Mouse (Mus musculus): ENCODE results near the gene Stab1.

The Stab1 gene

GRCm38 (mm10) chr14:31161638-31162037 lies 6.8 kb downstream of the Stab1 start:
- DNase-seq = no peak

- DNase-seq = no peak
Observed at GRCm38 (mm10) chr14:31161191-31161590, 7.2 kb downstream of the Stab1 start.

DNA sequence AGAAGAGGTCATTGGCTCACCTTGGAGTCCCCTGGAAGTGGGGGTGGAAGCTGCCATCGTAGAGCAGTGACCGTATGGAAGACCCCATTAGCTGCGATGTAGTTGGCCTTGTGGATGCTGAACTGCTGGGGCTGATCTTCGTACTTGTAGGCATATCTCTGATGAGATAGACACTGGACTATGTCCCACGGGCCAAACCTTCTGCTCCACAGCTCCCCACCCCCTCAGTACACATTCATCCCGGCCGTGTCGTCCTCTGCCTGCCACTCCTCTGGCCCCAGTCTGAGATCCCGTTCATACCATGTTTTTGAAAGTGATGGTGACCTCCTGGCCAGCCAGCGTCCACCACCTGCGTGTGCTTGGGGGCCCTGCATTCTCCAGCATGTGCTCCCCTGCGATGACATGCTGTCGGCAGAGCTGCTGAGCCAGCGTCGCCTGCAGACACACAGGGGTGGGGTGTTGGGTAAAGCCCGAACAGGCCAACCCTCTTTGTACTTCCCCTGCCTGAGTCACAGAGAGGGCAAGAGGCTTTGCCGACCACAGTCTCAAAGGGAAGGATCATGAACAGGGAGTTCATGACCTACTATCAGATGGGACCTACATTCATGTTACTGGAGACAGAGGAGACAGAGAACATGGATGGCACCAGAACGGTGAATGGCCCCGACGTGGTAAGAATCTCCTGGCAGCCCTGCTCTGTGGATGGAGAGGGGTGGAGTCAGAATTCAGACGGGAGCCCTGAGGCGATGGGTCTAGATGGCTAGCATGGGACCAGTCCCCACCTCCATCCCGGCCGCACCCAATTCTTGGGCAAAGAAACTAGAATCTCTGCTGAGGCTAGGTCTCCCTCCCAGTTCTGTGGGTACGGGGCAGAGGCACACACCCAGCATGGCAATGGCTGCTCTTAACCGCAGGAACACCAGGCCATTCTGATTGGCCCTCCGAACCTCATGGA lies 8.0 kb downstream of the Stab1 start:
- no peak for DNase-seq

GRCm38 (mm10) chr14:31145694-31146093 lies 22.7 kb downstream of the Stab1 start:
- DNase-seq = no peak

DNA sequence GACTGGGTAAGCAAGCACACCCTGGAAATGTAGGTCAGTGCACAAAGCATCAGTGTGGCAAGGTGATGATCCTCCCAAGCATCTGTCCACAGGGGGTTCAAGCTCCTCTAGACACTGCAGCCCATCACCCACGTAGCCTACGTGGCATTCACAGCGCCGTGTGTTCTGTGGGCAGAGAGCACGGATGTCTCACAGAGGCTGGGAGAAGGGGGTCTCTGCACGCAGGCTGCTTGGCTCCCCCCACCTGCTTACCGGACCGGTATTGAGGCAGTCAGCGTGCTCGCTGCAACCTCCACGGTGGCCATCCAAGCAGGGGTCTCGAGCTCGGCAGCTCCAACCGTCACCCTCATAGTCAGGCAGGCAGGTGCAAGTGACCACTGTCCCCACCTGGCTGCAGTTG lies 27.4 kb downstream of the Stab1 start:
- no peak for DNase-seq

- DNase-seq = no peak
Observed at GRCm38 (mm10) chr14:31140141-31140540, 28.3 kb downstream of the Stab1 start.

- DNase-seq = no peak
Observed at GRCm38 (mm10) chr14:31139666-31140065, 28.8 kb downstream of the Stab1 start.

DNA sequence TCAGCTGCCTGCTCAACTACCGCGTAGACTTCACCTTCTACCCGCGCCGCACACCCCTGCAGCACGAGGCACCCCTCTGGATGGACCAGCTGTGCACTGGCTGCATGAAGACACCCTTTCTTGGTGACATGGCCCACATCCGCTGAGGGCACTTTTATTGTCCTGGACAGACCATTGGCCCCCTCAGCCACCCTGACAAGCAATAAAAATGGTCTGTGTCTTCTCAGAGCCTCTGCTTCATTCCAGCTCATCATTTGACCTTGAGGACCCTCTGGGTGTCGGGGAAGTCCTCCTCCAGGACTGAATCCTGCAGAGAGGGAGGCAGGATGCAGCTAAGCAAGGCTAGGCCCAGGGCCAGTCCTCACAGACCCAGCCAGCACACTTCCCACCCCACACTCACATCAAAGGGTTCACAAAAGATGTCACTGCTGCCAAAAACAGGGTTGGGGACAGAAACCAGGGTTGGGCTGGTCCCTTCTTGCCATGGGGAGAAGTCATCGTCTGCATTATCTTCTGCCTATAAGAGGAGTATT lies 29.5 kb downstream of the Stab1 start:
- no peak for DNase-seq

GRCm38 (mm10) chr14:31138219-31138896 lies 30.1 kb downstream of the Stab1 start:
- DNase-seq = no peak

- DNase-seq = peak; percentile 75
Observed at GRCm38 (mm10) chr14:31137791-31138190, 30.6 kb downstream of the Stab1 start.

GRCm38 (mm10) chr14:31137281-31137595 lies 31.2 kb downstream of the Stab1 start:
- no peak for DNase-seq

DNA sequence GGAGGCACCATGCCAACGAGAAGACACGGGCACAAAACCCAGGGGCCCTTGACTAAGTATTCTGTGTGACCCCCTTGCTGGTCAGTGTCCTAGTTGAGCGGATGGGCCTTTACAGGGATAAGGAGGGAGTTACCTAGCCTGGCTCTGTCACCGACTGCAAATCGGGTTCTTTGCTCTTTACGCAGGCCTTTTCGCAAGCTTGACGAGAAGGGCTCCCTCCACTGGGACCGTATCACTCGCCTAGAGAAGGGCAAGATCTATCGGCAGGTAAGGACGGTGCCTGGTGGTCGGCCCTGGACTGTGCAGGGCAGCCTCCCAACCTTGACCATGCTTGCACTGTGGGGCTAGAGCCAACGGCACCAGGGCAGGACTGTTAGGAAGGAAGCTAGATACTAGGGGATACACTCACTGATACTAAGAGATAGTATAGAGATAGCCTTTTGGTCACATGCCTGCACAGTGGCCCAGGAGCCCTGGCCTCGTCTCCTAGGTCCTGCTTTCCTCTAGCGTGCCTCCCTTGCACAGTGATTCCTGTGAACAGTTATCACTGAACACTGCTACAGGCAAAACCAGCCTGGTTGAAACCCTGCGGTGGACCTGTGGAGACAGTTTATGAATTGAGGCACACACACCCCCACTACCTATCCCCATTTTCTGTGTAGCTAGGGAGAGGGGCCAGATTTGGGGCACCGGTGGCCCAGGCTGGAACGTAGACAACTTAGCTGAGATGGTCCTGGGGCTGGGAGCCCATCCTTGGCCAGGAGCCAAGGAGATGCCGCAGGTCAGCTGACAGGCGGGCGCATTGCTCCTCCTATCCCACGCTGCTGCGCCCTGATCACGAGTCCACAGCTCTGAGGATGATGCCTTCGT lies 31.8 kb downstream of the Stab1 start:
- no peak for DNase-seq

DNA sequence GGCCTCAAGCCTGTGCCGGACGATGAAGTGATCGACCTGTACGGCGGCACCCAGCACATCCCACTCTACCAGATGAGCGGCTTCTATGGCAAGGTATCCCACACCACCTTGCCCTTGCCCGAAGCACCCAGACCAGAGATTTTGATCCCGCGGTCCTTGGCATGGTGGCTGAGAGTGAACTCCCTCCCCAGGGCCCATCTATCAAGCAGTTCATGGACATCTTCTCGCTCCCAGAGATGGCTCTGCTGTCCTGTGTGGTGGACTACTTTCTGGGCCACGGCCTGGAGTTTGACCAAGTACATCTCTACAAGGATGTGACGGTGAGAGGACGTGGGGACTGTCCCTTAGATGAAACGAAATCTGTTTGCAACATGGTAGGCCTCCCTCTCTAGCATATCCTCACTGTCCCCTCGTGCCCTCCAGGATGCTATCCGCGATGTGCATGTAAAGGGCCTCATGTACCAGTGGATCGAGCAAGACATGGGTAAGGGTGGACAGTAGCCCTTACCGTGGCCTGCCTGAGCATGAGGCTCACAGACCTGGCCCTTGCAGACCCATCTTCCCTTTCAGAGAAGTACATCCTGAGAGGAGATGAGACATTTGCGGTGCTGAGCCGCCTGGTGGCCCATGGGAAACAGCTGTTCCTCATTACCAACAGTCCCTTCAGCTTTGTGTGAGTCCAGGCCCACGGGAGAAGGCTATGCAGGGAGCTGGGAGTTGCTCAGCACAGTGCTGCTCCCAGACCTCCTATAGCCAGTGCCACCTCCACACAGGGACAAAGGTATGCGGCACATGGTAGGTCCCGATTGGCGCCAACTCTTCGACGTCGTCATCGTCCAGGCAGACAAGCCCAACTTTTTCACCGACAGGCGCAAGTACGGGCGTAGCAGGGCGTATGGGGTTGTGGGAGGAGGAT lies 32.7 kb downstream of the Stab1 start:
- no peak for DNase-seq

GRCm38 (mm10) chr14:31134015-31135000 lies 34.1 kb downstream of the Stab1 start:
- DNase-seq = peak; percentile 61

DNA sequence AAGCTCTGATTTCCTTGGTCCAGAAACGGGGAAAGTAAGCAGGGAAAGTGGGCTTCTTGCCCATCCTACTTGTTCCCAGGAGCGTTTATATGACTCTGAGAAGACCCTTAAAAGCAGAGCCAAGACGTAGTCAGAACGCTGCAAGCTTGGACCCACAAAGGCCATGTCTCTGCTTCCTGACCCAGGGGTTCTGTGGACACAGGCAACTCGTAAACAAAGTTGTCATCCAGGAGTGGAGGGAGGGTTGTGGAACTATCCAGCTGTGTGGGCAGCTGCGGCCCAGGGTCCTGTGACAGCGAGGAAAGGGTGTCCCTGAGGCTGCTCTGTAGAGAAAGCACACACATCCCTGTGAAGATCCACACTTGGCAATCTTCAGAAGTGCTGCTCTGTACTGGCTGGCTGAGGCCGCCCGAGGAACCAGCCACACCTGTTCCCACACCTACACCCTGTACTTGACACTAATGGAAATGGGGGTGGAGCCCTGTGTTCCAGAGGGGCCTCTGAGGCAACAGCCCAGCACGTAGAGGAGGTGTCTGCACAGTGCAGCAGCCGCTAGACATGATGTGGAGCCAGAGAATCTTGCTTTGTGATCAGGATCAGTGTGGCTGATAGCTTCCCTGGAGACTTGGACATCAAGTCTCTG lies 35.3 kb downstream of the Stab1 start:
- no peak for DNase-seq

GRCm38 (mm10) chr14:31132491-31132975 lies 35.9 kb downstream of the Stab1 start:
- DNase-seq = no peak

GRCm38 (mm10) chr14:31132031-31132430 lies 36.4 kb downstream of the Stab1 start:
- peak; percentile 59 for DNase-seq

DNA sequence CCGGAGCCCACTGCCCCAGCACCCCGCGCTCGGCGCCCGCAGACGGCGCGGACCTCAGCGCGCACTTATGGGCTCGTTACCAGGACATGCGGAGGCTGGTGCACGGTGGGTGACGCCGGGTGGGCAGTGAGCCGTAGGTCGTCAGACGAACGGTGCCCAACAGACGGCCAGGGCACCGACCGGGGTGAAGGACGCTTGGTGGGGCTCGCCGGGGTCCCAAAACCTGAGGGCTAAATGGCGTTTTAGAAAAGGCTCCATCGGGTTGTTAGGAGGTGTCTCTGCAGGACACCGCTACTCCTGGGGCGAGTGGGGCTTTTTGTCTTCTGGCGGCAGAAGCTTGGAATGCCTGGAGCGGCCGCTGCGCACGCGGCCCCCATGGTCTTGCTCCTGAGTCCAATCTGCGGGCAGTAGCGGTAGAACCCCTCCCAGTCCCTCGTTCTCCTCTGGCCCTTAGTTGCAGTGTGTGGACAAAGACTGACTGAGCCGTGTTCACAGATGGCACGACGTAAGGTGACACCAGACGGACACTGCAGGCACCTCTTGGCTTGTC lies 37.1 kb downstream of the Stab1 start:
- no peak for DNase-seq
